Mouse (Mus musculus): Measurements from ENCODE around the gene Nckap5.

GRCm38 (mm10) chr1:125925486-125925885 lies 905.1 kb downstream of the Nckap5 start:
- no peak for TF ChIP-seq GATA1 (IDR thresholded peaks at IDR 0.05; ENCODE audit: borderline replicate concordance, low read length)
- no peak for TF ChIP-seq FLI1 (IDR thresholded peaks at IDR 0.05; ENCODE audit: low read length)

All from megakaryocyte, embryonic 14.5 days (primary cell).